Mouse (Mus musculus) urinary bladder, adult 18-20 months (tissue): ENCODE measurements at regions not wholly inside any gene's neighbourhood (a gene's known extent, or its start where the extent isn't known, plus 50 kb on each side); places are given as distances from the start of the nearest gene placed in this dataset.

Experiments
- DNase-seq, 2 experiments: peaks; one replicate each; pipeline ENCODE4 v3.0.0; 2022; ENCODE audit warnings: low spot score in 2 of 2, mixed read lengths in 2 of 2

- DNase-seq, result no peak
Measured at GRCm38 (mm10) chr9:46633952-46634351, 314.2 kb upstream of the 4931429L15Rik start.

- DNase-seq, result no peak
Measured at GRCm38 (mm10) chr9:46632576-46632975, 312.8 kb upstream of the 4931429L15Rik start.

- no peak for DNase-seq
Measured at GRCm38 (mm10) chr9:46622255-46622654, 302.5 kb upstream of the 4931429L15Rik start.

GRCm38 (mm10) chr9:46621851-46622250 lies 302.1 kb upstream of the 4931429L15Rik start:
- DNase-seq, result no peak

GRCm38 (mm10) chr9:46610101-46611005 lies 290.6 kb upstream of the 4931429L15Rik start:
- DNase-seq, result no peak

GRCm38 (mm10) chr9:46608695-46609094 lies 288.9 kb upstream of the 4931429L15Rik start:
- no peak for DNase-seq

- DNase-seq, result no peak
Measured at GRCm38 (mm10) chr9:46600803-46601202, 281.0 kb upstream of the 4931429L15Rik start.

- DNase-seq, result no peak
Measured at GRCm38 (mm10) chr9:46599931-46600708, 280.3 kb upstream of the 4931429L15Rik start.

GRCm38 (mm10) chr9:46598518-46598917 lies 278.7 kb upstream of the 4931429L15Rik start:
- DNase-seq, result no peak

- DNase-seq, result no peak
Measured at GRCm38 (mm10) chr9:46593444-46593843, 273.7 kb upstream of the 4931429L15Rik start.

- no peak for DNase-seq
Measured at GRCm38 (mm10) chr9:46592908-46593307, 273.1 kb upstream of the 4931429L15Rik start.

- no peak for DNase-seq
Measured at GRCm38 (mm10) chr9:46586818-46587217, 267.0 kb upstream of the 4931429L15Rik start.

- no peak for DNase-seq
Measured at GRCm38 (mm10) chr9:46581844-46582243, 262.1 kb upstream of the 4931429L15Rik start.

- no peak for DNase-seq
Measured at GRCm38 (mm10) chr9:46562301-46562700, 242.5 kb upstream of the 4931429L15Rik start.

- DNase-seq, result no peak
Measured at GRCm38 (mm10) chr9:46558481-46558880, 238.7 kb upstream of the 4931429L15Rik start.

- no peak for DNase-seq
Measured at GRCm38 (mm10) chr9:46557781-46558180, 238.0 kb upstream of the 4931429L15Rik start.

- DNase-seq, result no peak
Measured at GRCm38 (mm10) chr9:46555156-46555555, 235.4 kb upstream of the 4931429L15Rik start.

- no peak for DNase-seq
Measured at GRCm38 (mm10) chr9:46554586-46555152, 234.9 kb upstream of the 4931429L15Rik start.

GRCm38 (mm10) chr9:46549416-46549815 lies 229.6 kb upstream of the 4931429L15Rik start:
- no peak for DNase-seq

GRCm38 (mm10) chr9:46544326-46544725 lies 224.5 kb upstream of the 4931429L15Rik start:
- DNase-seq, result no peak

- no peak for DNase-seq
Measured at GRCm38 (mm10) chr9:46541001-46541400, 221.2 kb upstream of the 4931429L15Rik start.

- DNase-seq, result no peak
Measured at GRCm38 (mm10) chr9:46538616-46539015, 218.8 kb upstream of the 4931429L15Rik start.
